ENCODE assay signal across 7 mouse cellular contexts in the genomic region with DNA sequence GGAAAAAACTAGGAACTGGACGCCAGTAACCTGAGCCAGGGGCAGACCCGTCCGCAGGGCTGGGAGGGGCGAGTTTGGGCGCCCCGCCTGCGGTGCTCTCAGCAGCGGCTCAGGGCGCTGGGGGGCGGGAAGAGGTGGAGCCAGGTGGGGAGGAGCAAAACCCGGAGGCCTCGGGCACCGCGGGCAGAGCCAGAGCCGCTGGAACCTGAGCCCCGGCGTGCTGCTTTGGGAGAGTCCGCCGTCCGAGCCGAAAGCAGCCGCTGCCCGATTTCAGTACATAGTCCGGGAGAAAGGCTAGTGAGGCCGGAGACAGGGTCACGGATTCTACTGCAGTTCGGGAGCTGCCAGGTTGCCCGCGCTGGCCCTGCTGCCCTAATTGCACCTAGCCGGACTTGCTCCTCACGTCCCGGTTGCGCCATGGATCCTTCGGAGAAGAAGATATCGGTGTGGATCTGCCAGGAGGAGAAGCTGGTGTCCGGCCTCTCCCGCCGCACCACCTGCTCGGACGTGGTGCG. TPM values are rescaled to one million over a fixed set of nuclear protein-coding genes. Genes with fewer than 3 reads are reported as not detected.
DNase-seq lines count a peak whose midpoint lies in the region; ATAC-seq lines count a peak whose summit lies in the region.

A gene (plus strand): TSS at position 186 of the 515 bp plus-strand sequence.

- H3K4me1 ChIP-seq in hindbrain, embryonic 14.5 days (replicated peaks; ENCODE audit: control insufficient read depth, insufficient read depth, low read length): peaks cover 13% of the 10 kb centered on the region
- H3K4me1 ChIP-seq in limb, embryonic 12.5 days (replicated peaks): peaks cover 29% of the 10 kb centered on the region
- peaks cover 16% of the 10 kb centered on the region for H3K4me1 ChIP-seq in midbrain, embryonic 11.5 days (ENCODE audit: control insufficient read depth, insufficient read depth, low read length)
- peaks cover 23% of the 10 kb centered on the region for H3K4me1 ChIP-seq in stomach, embryonic 15.5 days

- peak; percentile 51; the same call in 1 of the 2 replicates for ATAC-seq in hindbrain, embryonic 14.5 days (ENCODE audit: low FRiP score)
- ATAC-seq in limb, embryonic 12.5 days (ENCODE audit: insufficient number of reproducible peaks, insufficient read depth, low FRiP score, low TSS enrichment, low read depth): peak; percentile 92
- ATAC-seq in midbrain, embryonic 11.5 days (ENCODE audit: low FRiP score): peak; percentile 40; the same call in 1 of the 2 replicates
- ATAC-seq in stomach, embryonic 15.5 days (ENCODE audit: insufficient read depth, low FRiP score, low read depth): peak; percentile 91

- under 1% methylated on average over 41 of the region's 41 CpGs for WGBS in hindbrain, embryonic 14.5 days
- WGBS in limb, embryonic 12.5 days: under 1% methylated on average over 41 of the region's 41 CpGs
- WGBS in midbrain, embryonic 11.5 days: 2% methylated on average over 41 of the region's 41 CpGs
- 1% methylated on average over 41 of the region's 41 CpGs for WGBS in stomach, embryonic 15.5 days

- peak within 1 kb of the TSS; percentile 84 for H3K4me2 ChIP-seq in hindbrain, embryonic 14.5 days (replicated peaks)
- peak within 1 kb of the TSS; percentile 89 for H3K4me2 ChIP-seq in limb, embryonic 12.5 days
- peak within 1 kb of the TSS; percentile 62 for H3K4me2 ChIP-seq in midbrain, embryonic 11.5 days
- H3K4me2 ChIP-seq in stomach, embryonic 15.5 days: peak within 1 kb of the TSS; percentile 96

- peaks cover 49% of the 10 kb centered on the region for H3K27me3 ChIP-seq in hindbrain, embryonic 14.5 days (ENCODE audit: control insufficient read depth, insufficient read depth, low read length)
- H3K27me3 ChIP-seq in limb, embryonic 12.5 days: peaks cover 48% of the 10 kb centered on the region
- H3K27me3 ChIP-seq in midbrain, embryonic 11.5 days (ENCODE audit: control insufficient read depth, insufficient read depth, low read length): peaks cover 43% of the 10 kb centered on the region
- peaks cover 14% of the 10 kb centered on the region for H3K27me3 ChIP-seq in stomach, embryonic 15.5 days (replicated peaks)

- H3K27ac ChIP-seq in hindbrain, embryonic 14.5 days: no peak within 1 kb of the TSS
- H3K27ac ChIP-seq in limb, embryonic 12.5 days: no peak within 1 kb of the TSS
- H3K27ac ChIP-seq in midbrain, embryonic 11.5 days (ENCODE audit: low read depth, low read length): no peak within 1 kb of the TSS
- 0 out of 2 replicates have a peak within 1 kb of the TSS, but pooled peaks have one; percentile 41 for H3K27ac ChIP-seq in stomach, embryonic 15.5 days

- peak within 1 kb of the TSS; percentile 42 for H3K4me3 ChIP-seq in hindbrain, embryonic 14.5 days (replicated peaks; ENCODE audit: low read length)
- peak within 1 kb of the TSS; percentile 51 for H3K4me3 ChIP-seq in limb, embryonic 12.5 days (replicated peaks)
- H3K4me3 ChIP-seq in midbrain, embryonic 11.5 days (ENCODE audit: low read depth, low read length): peak within 1 kb of the TSS; percentile 38
- peak within 1 kb of the TSS; percentile 61 for H3K4me3 ChIP-seq in stomach, embryonic 15.5 days (replicated peaks)

- no peaks in the 10 kb centered on the region for H3K36me3 ChIP-seq in hindbrain, embryonic 14.5 days (replicated peaks; ENCODE audit: control insufficient read depth, insufficient read depth)
- no peaks in the 10 kb centered on the region for H3K36me3 ChIP-seq in limb, embryonic 12.5 days
- no peaks in the 10 kb centered on the region for H3K36me3 ChIP-seq in midbrain, embryonic 11.5 days (ENCODE audit: control insufficient read depth, insufficient read depth, low read length)
- H3K36me3 ChIP-seq in stomach, embryonic 15.5 days: no peaks in the 10 kb centered on the region

- DNase-seq in adrenal gland, postnatal 14 days: peak; percentile 96
- DNase-seq in cerebellum, postnatal 36 days: peak; percentile 24 to 29
- DNase-seq in gastrocnemius, postnatal 10 days: peak; percentile 63
- peak; percentile 34 for DNase-seq in hindbrain, embryonic 14.5 days (ENCODE audit: low spot score)
- DNase-seq in midbrain, embryonic 11.5 days (ENCODE audit: low spot score, missing footprints): peak; percentile 94

- H3K9ac ChIP-seq in hindbrain, embryonic 14.5 days: peak within 1 kb of the TSS; percentile 59
- H3K9ac ChIP-seq in limb, embryonic 12.5 days (replicated peaks): peak within 1 kb of the TSS; percentile 50
- peak within 1 kb of the TSS; percentile 38; the same call in 1 of the 2 replicates for H3K9ac ChIP-seq in midbrain, embryonic 11.5 days (ENCODE audit: low read length)
- peak within 1 kb of the TSS; percentile 29; the same call in 1 of the 2 replicates for H3K9ac ChIP-seq in stomach, embryonic 15.5 days

- no peaks in the 10 kb centered on the region for H3K9me3 ChIP-seq in hindbrain, embryonic 14.5 days (ENCODE audit: control insufficient read depth, low read length)
- H3K9me3 ChIP-seq in limb, embryonic 12.5 days: no peaks in the 10 kb centered on the region
- H3K9me3 ChIP-seq in midbrain, embryonic 11.5 days (ENCODE audit: control insufficient read depth, low read length): no peaks in the 10 kb centered on the region
- no peaks in the 10 kb centered on the region for H3K9me3 ChIP-seq in stomach, embryonic 15.5 days

RNA-seq across cellular contexts. Expression of the gene that starts here (rescaled TPM):
- total RNA-seq in adrenal gland, postnatal 14 days (2021): 4.7 and 5.2 TPM in 2 replicates
- under 1 TPM; 0.59 to 0.70 TPM for total RNA-seq in gastrocnemius, postnatal 10 days (2021)
- polyA plus RNA-seq in hindbrain, embryonic 14.5 days (2014; fragmentation: Nextera tagmentation; extraction: Ambion mirVana): 2.6 and 3.1 TPM in 2 replicates
- polyA plus RNA-seq in limb, embryonic 12.5 days (2016; fragmentation: Nextera tagmentation; extraction: Ambion mirVana): 1.9 and 2.0 TPM in 2 replicates
- polyA plus RNA-seq in midbrain, embryonic 11.5 days (2014; fragmentation: Nextera tagmentation; extraction: Ambion mirVana): 0.28 and 0.30 TPM in 2 replicates
- polyA plus RNA-seq in stomach, embryonic 15.5 days (2015; fragmentation: Nextera tagmentation; extraction: Ambion mirVana): 9.7 and 11.1 TPM in 2 replicates

Comparison
In these comparisons a context has a peak if more than half of its experiments do, and no peak if none do; other contexts are left out.
1. Peak in DNase-seq in gastrocnemius, postnatal 10 days; RNA of the gene not detected or under 1 TPM.
2. Peak in DNase-seq, ATAC-seq, H3K4me3 ChIP-seq, H3K9ac ChIP-seq and H3K4me2 ChIP-seq in midbrain, embryonic 11.5 days; RNA of the gene not detected or under 1 TPM.
3. DNase-seq: peak in every context shown above with its lines; median percentile 96 in adrenal gland, postnatal 14 days; 94 in midbrain, embryonic 11.5 days; 63 in gastrocnemius, postnatal 10 days; 34 in hindbrain, embryonic 14.5 days; 26 in cerebellum, postnatal 36 days.
4. ATAC-seq: peak in every context shown above with its lines; median percentile 92 in limb, embryonic 12.5 days; 91 in stomach, embryonic 15.5 days; 51 in hindbrain, embryonic 14.5 days; 40 in midbrain, embryonic 11.5 days.